ENCODE assay signal across 11 mouse cellular contexts in genomic region chr13:80827037-80827471, GRCm38 (mm10). TPM values are rescaled to one million over a fixed set of nuclear protein-coding genes. Genes with fewer than 3 reads are reported as not detected.
DNase-seq lines count a peak whose midpoint lies in the region; ATAC-seq and TF ChIP-seq lines count a peak whose summit lies in the region.
"Had no signal": no experiment of that assay in that cellular context is flagged by ENCODE, and none has a peak within 500 bp of the region (broad histone marks: within the 10 kb centered on the region; RNA-seq: fewer than 3 reads in every experiment).

No protein-coding gene starts in this region.

- no peak for TF ChIP-seq POLR2A in cerebellum, adult 2 months (IDR thresholded peaks at IDR 0.05; ENCODE audit: borderline replicate concordance, insufficient read depth, low read length)

- H3K27me3 ChIP-seq in cerebellum, adult 2 months (ENCODE audit: control insufficient read depth, insufficient read depth, low read length), result no peaks in the 10 kb centered on the region
- H3K27me3 ChIP-seq in midbrain, embryonic 14.5 days (ENCODE audit: control insufficient read depth, insufficient read depth, low read length), result no peaks in the 10 kb centered on the region
- H3K27me3 ChIP-seq in midbrain, embryonic 11.5 days (ENCODE audit: control insufficient read depth, insufficient read depth, low read length), result no peaks in the 10 kb centered on the region
- H3K27me3 ChIP-seq: hindbrain, embryonic 13.5 days had no signal

- H3K4me2 ChIP-seq in midbrain, embryonic 14.5 days (ENCODE audit: low read length), result no peak overlapping the region
- no peak overlapping the region for H3K4me2 ChIP-seq in midbrain, embryonic 11.5 days
- H3K4me2 ChIP-seq: hindbrain, embryonic 13.5 days had no signal

- no peaks in the 10 kb centered on the region for H3K4me1 ChIP-seq in cerebellum, adult 2 months (ENCODE audit: control insufficient read depth, insufficient read depth, low read length)
- no peaks in the 10 kb centered on the region for H3K4me1 ChIP-seq in midbrain, embryonic 14.5 days (ENCODE audit: control insufficient read depth, insufficient read depth, low read length)
- no peaks in the 10 kb centered on the region for H3K4me1 ChIP-seq in midbrain, embryonic 11.5 days (ENCODE audit: control insufficient read depth, insufficient read depth, low read length)
- H3K4me1 ChIP-seq: hindbrain, embryonic 13.5 days had no signal

- TF ChIP-seq CTCF in cerebellum, adult 2 months (IDR thresholded peaks at IDR 0.05; ENCODE audit: borderline replicate concordance, insufficient read depth, low read depth, low read length), result no peak

- DNase-seq in cerebellum, adult 18-20 months, result peak; percentile 3 to 10
- no peak for DNase-seq in cerebellum, adult 2 months
- peak; percentile 17 for DNase-seq in midbrain, embryonic 14.5 days
- DNase-seq in midbrain, embryonic 11.5 days (ENCODE audit: low spot score, missing footprints), result no peak
- DNase-seq in left cerebral cortex, adult 8-10 months (ENCODE audit: low spot score in 2 of 2), result peak; percentile 2 to 39
- peak; percentile 66 for DNase-seq in telencephalon, adult 2 months (ENCODE audit: low read depth, low spot score)
- no peak for DNase-seq in adipocyte (ENCODE audit: low spot score)
- DNase-seq in gastrocnemius, postnatal 10 days, result no peak

- H3K27ac ChIP-seq in cerebellum, adult 2 months (ENCODE audit: insufficient read depth, low read length), result no peak overlapping the region
- no peak overlapping the region for H3K27ac ChIP-seq in midbrain, embryonic 14.5 days (replicated peaks; ENCODE audit: low read depth, low read length)
- H3K27ac ChIP-seq in midbrain, embryonic 11.5 days (ENCODE audit: low read depth, low read length), result no peak overlapping the region
- H3K27ac ChIP-seq: hindbrain, embryonic 13.5 days; macrophage had no signal

- no peak for ATAC-seq in midbrain, embryonic 14.5 days (ENCODE audit: low FRiP score, low TSS enrichment)
- ATAC-seq in midbrain, embryonic 11.5 days (ENCODE audit: low FRiP score), result no peak
- ATAC-seq: Patski had no signal

- no peak overlapping the region for H3K9ac ChIP-seq in midbrain, embryonic 14.5 days (replicated peaks; ENCODE audit: low read length)
- H3K9ac ChIP-seq in midbrain, embryonic 11.5 days (ENCODE audit: low read length), result no peak overlapping the region
- H3K9ac ChIP-seq: hindbrain, embryonic 13.5 days had no signal

- no peaks in the 10 kb centered on the region for H3K36me3 ChIP-seq in midbrain, embryonic 14.5 days (ENCODE audit: control insufficient read depth, insufficient read depth, low read length)
- H3K36me3 ChIP-seq in midbrain, embryonic 11.5 days (ENCODE audit: control insufficient read depth, insufficient read depth, low read length), result no peaks in the 10 kb centered on the region
- H3K36me3 ChIP-seq: hindbrain, embryonic 13.5 days had no signal

- H3K4me3 ChIP-seq in cerebellum, adult 2 months (replicated peaks; ENCODE audit: insufficient read depth, low read depth, low read length), result no peak overlapping the region
- no peak overlapping the region for H3K4me3 ChIP-seq in midbrain, embryonic 14.5 days (replicated peaks; ENCODE audit: low read depth, low read length)
- no peak overlapping the region for H3K4me3 ChIP-seq in midbrain, embryonic 11.5 days (ENCODE audit: low read depth, low read length)
- H3K4me3 ChIP-seq: hindbrain, embryonic 13.5 days had no signal

- H3K9me3 ChIP-seq in midbrain, embryonic 14.5 days (ENCODE audit: control insufficient read depth, low read length), result no peaks in the 10 kb centered on the region
- no peaks in the 10 kb centered on the region for H3K9me3 ChIP-seq in midbrain, embryonic 11.5 days (ENCODE audit: control insufficient read depth, low read length)
- H3K9me3 ChIP-seq: hindbrain, embryonic 13.5 days had no signal

RNA-seq across cellular contexts. Expression of gene Arrdc3, which starts 56.1 kb away (rescaled TPM):
- 56.7 and 58.6 TPM in 2 replicates for polyA plus RNA-seq in cerebellum, adult 2 months (2012; rRNA removed)
- polyA plus RNA-seq in midbrain, embryonic 14.5 days (2014; fragmentation: Nextera tagmentation; extraction: Ambion mirVana), result 39.3 and 80.6 TPM in 2 replicates
- polyA plus RNA-seq in midbrain, embryonic 11.5 days (2014; fragmentation: Nextera tagmentation; extraction: Ambion mirVana), result 53.7 and 58.4 TPM in 2 replicates
- total RNA-seq in left cerebral cortex, adult 8-10 months (2022), result 10 to 100 TPM; 42.5 to 55.6 (median 46.6) TPM
- total RNA-seq in gastrocnemius, postnatal 10 days (2021), result 10 to 100 TPM; 39.3 to 63.3 TPM

Comparison
In these comparisons a context has a peak if more than half of its experiments do, and no peak if none do; other contexts are left out.
1. DNase-seq: peak in cerebellum, adult 18-20 months (2 of 2), midbrain, embryonic 14.5 days (single experiment), left cerebral cortex, adult 8-10 months (2 of 2) and telencephalon, adult 2 months (single experiment); none in cerebellum, adult 2 months (0 of 2), midbrain, embryonic 11.5 days (single experiment), adipocyte (single experiment) and gastrocnemius, postnatal 10 days (single experiment).